Mouse (Mus musculus) right cerebral cortex, adult 2 months (tissue): ENCODE data around the gene Aplnr.

ENCODE experiments used
- DNase-seq, 2 experiments: peaks; one replicate each; pipeline ENCODE4 v3.0.0; 2021 to 2022; ENCODE audit warnings: low spot score in 2 of 2

Aplnr gene

GRCm38 (mm10) chr2:85187582-85188151 lies 51.6 kb downstream of the Aplnr start:
- DNase-seq, result no peak
